Mouse (Mus musculus): ENCODE results near the gene Col16a1.

- TF ChIP-seq POLR2A (IDR thresholded peaks at IDR 0.05; ENCODE audit: borderline replicate concordance, low read depth, low read length) = no peak
- no peak for TF ChIP-seq CTCF (IDR thresholded peaks at IDR 0.05; ENCODE audit: low read depth, low read length)
Measured at GRCm38 (mm10) chr4:130045609-130046008, 2.0 kb upstream of the Col16a1 start.

All from bone marrow macrophage, adult 2 months (primary cell).